Mouse (Mus musculus): ENCODE measurements around the gene Umod. TPM values are rescaled to one million over a fixed set of nuclear protein-coding genes. Genes with fewer than 3 reads are reported as not detected.
A peak's percentile ranks its signal among the peaks of the same experiment; 100 is the strongest.

Gene Umod
- total RNA-seq (2022) = not detected

DNA sequence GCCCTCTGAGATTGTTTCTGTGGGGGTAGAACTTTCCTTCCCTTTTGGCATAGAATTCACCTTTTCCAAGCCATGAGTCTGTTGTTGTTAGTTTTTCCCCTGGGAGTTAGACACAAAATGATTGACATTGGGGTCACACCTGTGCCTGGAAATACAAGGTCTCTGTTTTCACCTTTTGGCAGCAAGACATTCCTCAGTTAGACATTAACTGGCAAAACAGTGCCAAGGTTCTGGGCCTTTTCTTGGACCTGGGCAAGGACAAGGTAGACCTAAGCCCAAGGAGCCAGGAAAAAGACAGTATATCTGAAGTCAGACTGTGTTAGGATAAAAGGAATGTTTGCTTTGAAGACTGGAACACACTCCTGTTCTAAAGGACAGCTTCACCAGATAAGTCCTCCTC, at the start of gene Umod:
Umod (minus strand) TSS at position 27 of the 400 bp plus-strand sequence.
- DNase-seq (ENCODE audit: low spot score in 2 of 2) = no peak

DNA sequence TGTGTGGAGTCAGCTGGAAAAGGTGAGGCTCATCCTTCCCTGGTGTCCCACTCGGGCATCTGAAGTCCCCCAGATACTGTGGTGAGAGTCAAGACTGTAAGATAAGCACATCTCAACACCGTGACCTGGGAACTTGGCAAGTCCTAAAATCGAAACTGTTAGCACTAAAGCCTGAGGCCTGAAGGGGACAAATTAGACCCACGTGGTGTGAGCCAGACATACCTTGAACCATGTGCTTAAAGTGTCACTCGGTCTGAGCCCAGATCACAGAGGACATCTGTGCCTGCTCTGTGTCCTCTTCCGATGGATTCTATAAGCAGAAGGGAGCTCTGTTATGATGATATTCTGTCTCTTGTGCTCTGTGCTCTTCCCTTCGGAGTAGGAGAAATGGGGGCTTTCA, 49.5 kb upstream of the Umod start:
- no peak for DNase-seq (ENCODE audit: low spot score in 2 of 2)

DNA sequence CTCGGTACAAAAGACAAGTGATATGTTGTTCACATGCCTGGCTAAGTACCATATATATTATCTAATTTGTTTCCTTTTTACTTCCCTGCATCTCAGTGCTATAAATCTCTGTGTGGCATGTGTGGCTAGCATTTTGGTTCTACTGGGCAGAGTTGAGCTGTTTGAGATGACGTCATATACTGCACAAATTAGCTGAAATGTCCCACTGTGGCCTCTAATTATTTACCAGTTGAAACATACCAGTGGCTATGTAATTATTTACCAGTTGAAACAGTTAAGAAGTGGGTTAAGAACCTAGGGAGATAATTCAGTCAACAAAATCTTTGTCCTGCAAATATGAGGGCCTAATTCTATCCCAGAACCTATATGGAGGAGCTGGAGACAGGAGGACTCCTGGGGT, 48.5 kb upstream of the Umod start:
- no peak for DNase-seq (ENCODE audit: low spot score in 2 of 2)

DNA sequence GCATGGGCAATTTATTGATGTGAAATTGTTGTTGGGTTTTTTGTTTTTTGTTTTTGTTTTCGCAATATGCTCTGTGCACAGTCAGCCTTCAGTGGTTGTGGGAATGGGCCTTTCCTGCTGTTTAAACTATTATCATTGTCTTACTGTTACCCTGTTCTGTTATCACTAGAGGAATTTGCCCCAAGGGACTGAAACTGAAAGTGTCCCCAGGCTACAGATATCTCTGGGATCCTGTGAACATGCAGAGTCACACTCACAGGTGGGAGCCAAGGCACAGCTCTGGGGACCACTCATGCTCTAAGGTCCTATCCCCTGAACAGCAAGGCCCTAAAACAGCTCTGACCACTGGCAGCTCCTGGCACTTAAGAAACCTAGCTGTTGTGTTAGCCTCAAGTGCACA, 48.1 kb upstream of the Umod start:
- DNase-seq (ENCODE audit: low spot score in 2 of 2) = no peak

DNA sequence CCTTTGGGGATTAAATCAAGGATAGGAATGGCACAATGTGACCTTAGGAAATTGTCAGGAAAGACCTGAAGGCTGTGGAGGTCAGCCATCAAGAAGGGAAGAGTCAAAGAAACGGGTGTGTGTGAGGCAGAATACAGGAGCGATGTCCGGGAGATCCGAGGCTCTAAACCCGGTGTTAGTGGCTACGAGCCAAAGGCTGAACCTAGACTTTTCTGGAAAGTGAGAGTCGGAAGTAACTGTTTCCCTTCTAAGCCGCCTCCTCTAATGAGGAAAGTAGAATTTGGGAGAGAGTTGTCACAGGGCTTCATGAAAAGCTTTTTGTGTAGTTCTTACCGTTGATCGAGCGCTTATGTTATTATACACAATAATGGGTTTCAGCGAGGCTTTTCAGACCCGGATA, 47.4 kb upstream of the Umod start:
- no peak for DNase-seq (ENCODE audit: low spot score in 2 of 2)

DNA sequence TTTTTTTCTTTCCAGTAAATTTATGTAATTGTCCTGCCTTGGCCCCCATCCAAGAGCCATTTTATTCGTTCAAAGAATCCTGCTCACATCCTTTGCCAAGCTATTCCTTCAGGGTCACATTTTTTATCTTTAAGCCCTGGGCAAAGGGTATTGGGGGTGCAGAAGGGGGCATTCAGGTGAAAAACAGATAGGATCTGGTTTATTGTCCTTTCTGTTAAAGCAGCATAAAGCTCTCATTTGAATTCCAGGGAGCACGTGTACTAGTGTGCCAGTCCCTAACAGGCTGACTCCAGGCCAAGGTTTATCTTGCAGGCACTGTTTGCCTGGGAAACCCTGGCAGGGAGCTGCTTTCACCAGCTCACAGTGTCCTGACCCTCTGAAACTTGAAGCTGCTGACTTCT, 46.8 kb upstream of the Umod start:
- no peak for DNase-seq (ENCODE audit: low spot score in 2 of 2)

DNA sequence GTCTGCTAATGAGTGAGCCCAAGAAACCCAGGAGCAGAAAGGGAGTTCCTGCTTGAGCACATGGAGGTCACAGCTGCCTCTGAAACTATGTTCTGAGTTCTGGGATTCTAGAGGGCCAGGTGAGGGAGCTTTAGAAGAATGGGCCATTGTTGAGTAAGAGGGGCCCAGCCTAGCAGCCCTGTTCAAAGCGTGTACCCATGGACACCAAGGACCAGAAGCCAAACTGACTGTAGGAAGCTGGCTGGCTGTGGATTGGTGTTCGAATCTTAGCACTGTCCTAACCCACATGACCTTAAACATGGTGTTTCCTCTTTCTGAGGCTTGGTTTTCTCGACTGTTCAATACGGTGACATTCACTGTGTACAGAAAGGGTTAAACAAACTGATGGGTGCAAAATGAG, 44.3 kb upstream of the Umod start, which contains the start of gene Pdilt:
Pdilt (minus strand) TSS at position 101 of the 400 bp plus-strand sequence.
- DNase-seq (ENCODE audit: low spot score in 2 of 2) = no peak

DNA sequence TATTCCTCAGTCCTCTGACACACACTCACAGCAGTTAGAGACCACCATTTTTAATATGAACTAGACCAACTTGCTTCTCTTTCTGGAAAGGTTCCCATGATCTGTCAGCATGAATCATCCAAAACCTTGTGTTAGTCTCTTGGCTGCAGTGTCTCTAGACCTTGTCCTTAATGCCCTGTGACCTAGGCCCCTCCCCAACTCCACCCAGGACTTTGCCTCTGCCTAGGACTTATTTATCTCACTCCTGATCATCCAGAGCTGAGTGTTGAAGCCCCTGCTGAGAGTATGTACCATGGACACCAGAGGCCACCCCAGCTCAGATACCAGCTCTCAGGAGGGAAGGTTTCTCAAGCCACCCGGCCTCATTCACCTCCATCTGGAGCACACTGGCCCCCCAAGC, 43.3 kb upstream of the Umod start:
- no peak for DNase-seq (ENCODE audit: low spot score in 2 of 2)

DNA sequence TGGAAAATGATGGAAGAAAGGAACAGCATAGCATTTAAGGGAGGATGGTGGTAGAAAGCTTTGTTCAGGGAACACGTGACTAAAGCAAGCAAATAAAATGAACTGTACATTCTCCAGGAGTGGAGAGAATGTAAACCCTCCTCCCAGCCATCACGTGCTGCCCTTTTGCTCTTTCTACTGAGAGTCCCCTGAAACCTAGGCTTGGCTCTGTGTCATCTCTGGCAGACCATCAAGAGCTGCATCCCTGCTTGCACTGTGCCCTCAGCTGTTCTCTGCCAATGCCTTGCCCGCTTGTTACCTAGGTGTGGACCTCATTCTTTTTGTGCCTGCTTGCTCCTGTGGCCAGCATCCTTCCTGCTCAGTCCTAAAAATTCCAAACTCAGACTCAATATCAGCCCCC, 42.7 kb upstream of the Umod start:
- DNase-seq (ENCODE audit: low spot score in 2 of 2) = no peak

DNA sequence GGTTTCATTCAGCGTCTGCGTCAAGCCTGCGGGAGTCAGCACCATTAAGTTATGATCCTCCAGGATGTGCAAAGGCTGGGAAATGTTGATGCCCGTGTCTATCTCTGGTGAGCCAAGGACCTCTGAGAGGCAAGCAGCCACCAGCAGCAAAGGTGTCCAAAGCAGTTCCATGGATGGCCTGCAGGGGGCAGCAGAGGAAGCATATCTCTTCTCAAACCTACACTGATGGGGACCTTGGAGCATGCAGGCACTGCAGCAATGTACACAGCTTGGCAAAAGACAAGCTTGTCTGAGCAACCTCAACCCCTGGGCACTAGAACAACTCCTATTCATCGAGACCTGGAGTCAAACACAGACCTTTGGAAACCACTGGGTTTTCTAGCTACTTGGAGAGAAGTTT, 40.6 kb upstream of the Umod start:
- DNase-seq (ENCODE audit: low spot score in 2 of 2) = peak; percentile 38 to 86

DNA sequence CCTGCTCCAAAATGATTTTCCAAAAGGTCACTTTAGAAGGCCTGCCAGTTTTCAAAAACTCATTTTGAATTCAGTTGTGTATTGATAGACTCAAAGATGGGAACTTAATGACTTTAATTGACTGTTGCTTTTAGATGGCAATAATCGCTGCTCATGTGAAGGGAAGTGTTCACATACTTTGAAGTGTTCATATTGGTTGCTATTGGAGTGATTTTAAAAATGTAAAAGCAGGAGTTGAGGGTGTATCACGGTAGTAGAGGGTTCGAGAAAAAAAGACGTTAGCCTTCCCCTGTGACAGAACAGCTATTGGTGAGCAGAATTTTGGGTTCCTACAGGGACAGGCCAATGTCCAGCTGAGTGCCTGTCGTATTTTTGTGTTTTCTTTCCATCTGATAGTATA, 40.1 kb upstream of the Umod start, which contains the start of gene Acsm5:
Acsm5 (plus strand) TSS at position 301 of the 400 bp plus-strand sequence.
- no peak for DNase-seq (ENCODE audit: low spot score in 2 of 2)

DNA sequence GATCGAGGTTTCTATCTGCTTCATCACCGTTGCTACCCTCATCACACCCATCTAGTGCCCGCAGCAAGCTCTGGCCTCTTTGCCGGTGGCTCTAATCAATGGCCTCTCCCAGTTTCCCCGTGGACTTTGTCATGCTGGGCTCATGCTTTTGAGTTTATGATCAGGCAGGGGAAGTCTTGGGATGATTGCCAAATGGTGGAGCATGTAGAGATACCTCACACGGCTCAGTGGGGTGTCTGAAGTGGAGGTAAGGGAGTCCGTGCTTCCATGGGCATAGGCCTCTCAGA, 37.1 kb upstream of the Umod start:
- no peak for DNase-seq (ENCODE audit: low spot score in 2 of 2)

DNA sequence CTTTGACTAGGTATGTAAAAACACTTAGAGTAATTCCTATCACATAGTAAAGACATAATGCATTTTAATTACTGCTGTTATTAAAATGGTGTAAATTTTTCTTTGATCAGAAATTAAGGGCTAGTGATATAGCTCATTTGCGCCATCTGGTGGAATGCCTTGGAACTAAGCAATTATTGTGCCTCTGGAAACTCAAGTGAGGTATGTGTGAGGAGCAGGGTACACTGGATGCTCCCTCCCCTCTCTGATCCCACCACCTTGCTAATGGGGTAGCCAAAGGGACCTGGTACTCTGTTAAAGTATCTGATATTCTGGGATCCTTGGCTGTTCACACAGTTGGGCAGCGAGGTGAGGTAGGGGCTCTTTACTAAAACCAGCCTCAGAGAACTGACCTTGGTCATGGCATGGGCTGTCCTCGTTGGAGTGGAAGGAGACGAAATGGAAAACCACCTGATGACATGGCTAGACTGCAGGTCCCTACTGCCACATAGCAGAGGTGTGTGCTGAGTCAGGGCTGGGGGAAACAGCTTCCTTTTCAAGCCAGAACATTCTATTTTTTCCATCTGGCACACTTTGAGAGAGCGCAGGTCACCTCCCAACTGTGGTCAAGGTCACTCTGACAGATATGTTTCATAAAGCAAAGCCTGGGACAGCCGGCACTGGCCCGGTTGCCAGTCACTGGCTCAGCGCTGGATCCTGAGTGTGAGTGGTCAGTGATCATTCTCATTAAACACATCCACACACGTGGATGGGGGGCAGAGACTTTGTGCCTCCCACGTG, 36.6 kb upstream of the Umod start:
- DNase-seq (ENCODE audit: low spot score in 2 of 2) = peak in 1 of 2 experiments; percentile 60

DNA sequence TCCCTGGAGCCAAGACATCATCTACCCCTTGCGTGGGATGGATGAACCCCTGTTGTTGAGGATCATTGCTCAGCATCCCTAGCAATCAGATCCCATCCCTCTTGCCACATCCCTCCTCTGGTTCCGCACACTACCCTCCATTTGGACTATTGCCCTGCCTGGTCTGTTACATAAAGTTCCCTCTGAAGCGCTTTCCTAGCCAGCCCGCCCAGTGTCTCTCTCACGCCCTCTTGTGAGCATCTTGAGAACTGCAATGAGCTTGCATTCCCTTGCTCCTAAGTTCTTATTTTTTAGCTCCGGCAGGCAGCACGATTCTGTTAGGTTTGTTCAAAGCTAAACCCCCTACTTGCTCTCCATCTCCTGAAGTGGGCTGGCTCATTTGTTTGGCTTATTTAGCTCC, 34.0 kb upstream of the Umod start:
- peak; percentile 10 to 23 for DNase-seq (ENCODE audit: low spot score in 2 of 2)

DNA sequence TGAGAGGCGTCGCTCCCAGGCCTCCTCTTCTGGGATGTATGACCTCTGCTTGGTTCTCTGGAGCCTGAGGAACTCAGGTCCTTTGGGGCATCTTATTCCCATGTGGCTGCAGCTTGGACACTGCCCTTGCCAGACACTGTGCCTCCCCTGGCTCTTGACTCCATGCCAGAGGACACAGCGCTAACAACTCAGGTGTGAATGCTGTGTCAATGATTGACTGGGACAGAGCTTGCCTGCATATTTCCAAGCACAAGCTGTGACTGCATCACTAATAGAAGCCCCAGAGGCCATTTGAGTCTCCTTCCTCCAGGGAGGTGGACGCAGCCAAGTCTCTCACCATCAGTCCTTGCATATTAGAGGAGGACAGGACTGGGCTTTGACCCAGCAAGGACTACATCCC, 32.1 kb upstream of the Umod start:
- no peak for DNase-seq (ENCODE audit: low spot score in 2 of 2)

DNA sequence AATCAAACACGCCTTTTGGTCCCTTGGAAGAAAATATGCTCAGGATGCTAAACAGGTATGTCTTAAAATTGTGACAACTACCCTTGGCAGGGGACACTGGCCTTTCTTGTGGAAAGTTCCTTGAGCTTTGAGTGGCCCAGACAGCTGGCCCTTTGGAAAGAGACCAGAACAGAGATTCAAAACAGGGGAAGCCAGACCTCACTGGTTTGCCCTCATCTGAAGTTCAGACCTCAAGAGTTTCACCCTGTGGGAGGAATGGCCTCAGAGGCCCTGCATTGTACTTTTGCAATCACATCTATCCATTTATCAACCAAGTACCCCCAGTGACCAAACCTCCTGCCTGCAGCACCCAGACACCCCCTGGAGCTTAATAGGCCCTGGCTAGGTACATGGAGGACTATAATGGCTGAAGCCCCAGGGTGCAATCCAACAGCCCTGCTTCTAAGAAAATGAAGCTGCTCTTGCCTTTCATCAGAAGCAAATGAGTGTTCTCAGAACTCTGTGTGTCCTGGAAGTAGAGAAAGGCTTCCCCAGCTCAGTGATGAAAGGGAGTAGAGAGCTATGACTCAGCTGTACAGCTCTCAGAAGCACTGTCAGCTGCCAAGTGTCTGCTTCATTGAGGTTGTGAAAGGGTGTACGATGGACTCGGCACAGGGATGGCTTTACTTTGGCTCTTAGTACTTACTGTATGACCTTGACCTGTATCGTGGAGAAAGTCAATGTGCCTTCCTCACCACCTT, 11.1 kb upstream of the Umod start:
- no peak for DNase-seq (ENCODE audit: low spot score in 2 of 2)

DNA sequence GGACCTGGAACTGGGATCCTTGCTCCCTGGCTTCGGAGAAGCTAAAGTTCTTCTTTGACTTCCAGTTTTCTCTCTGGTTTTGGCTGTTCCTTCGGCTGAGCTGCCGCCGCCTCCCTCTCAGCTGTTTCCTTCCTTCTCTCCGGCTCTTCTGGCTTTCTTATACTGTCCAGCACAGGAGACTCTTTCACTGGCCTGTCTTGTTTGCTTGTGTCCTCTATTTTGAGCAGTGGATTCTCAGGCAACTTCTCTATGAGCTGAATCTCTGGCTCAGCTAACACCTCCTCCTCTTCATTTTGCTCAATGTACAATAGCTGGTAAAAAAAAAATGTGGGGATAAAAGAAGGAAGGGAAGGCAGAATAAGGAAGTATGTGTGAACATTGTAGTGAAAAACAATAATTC, 7.6 kb upstream of the Umod start:
- peak in 1 of 2 experiments; percentile 9 for DNase-seq (ENCODE audit: low spot score in 2 of 2)

DNA sequence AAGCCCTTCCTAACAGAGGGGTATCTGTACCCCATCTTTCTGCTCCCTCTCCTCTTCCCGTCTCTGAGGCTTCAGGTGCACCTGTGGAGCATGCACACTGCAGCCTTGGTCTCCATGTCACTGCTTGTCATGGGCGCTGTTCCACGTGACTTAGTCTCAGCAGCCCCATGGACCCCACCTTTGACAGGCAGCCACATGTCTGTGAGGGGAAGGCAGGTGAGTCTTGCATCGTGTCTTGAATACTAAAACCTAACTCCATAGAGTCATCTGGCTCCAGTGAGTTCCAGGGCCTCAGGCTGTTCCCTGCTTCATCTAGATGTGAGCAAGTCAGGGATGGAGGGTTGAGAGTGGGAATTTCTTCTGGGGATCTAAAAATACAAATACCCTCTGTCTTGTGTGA, 5.1 kb upstream of the Umod start:
- no peak for DNase-seq (ENCODE audit: low spot score in 2 of 2)

DNA sequence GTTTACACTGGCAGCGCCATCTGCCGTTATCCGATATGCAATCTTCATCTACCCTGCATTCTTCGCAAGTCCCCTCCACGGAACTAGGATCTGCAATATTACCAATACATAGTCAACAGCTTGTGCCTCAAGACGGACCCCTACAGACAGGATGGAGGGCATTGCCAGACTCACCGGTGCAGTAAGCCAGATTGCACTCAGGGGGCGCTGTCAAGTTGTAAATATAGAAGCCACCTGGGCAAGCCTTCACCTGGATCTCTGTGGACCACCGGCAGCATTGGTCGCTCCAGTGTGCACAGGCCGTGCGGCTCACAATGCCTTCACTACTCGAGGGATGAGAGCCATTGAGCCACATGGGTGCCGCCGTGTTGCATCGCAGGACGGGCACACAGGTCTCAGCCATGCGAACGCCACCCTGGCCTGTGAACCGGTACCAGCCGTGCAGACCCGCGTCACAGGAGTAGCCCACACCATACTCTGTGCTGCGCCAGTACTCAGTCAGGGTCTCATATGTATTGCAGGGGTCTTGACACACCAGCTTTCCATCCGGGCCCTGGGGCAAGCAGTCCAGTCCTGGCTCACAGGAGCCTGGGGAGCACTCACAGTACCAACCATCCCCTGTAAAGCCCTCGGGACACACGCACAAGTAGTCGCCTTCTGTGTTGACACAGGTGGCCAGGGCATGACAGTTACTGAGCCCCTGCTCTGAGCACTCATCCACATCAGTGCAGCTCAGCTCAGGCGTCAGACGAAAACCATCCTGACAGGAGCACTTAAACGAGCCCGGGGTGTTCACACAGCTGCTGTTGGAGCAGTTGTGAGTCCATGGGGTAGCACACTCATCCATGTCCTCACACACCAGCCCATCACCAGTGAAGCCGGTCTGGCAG, 2.3 kb downstream of the Umod start:
- DNase-seq (ENCODE audit: low spot score in 2 of 2) = no peak

DNA sequence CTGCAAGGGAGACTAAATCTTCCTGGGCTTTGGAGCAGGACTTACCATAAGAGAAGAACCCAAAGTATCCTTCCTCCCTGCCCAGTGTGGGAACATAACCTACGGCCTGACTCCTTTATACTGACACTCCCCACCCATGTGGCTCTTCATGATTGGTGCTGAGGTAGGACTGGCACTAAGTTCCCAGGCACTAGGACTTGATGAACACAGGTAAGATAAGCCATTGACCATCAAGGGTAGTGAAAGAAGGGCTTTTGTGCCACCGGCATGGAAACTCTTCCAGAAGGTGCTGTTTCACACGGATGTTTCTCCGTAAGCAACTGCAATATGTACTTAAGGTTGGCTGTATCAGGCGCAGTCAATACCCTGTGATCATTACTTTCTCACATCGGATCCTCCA, 19.9 kb downstream of the Umod start, which contains the start of gene Gp2:
Gp2 (minus strand) TSS at position 101 of the 400 bp plus-strand sequence.
- DNase-seq (ENCODE audit: low spot score in 2 of 2) = no peak

DNA sequence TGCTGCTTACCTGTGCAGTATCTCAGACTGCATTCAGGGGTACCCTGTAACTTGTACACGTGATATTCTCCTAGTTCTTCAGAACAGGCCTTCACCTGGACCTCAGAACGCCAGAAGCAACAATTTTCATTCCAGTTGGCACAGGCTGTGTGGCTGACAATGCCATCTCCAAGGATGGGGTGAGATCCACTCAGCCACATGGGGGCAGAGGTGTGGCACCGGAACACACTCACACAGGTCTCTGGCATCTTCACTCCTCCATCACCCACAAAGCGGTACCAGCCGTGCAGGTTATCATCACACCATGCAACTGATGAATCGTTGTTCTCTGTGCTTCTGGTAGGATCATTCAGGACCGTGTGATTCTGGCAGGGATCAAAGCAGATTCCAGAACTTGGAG, 24.9 kb downstream of the Umod start:
- no peak for DNase-seq (ENCODE audit: low spot score in 2 of 2)

DNA sequence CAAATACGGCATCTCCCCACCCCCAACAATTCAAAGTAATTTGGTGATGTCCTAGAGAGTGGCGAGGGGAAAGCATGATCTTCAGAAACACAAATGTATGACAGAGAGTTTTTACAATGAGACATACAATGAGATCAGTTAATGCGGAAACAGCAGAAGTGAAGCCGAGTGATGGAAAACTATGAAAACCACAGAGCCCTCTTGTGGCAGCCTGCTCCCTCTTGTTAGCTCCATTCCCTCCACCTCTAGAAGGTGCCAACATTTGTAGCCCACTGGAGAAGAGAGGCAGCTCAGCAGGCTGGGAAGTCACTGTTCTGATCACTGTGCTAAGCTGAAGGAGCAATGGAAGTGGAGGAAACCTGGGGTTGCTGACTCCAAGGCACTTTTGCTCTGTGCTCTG, 35.2 kb downstream of the Umod start:
- DNase-seq (ENCODE audit: low spot score in 2 of 2) = no peak

Measured in left cerebral cortex, adult 8-10 months (tissue).